Mouse (Mus musculus): ENCODE data around the gene Vamp2. TPM values are rescaled to one million over a fixed set of nuclear protein-coding genes. Genes with fewer than 3 reads are reported as not detected.
"Not testable (repeated sequence)": the region's sequence is repeated elsewhere in the genome, so short reads cannot be mapped to it uniquely, and the experiment has no call there.

Gene Vamp2
- total RNA-seq, 1 experiment from 2014 or later: 10.0 TPM

GRCm38 (mm10) chr11:69078805-69079438, 9.4 kb upstream of the Vamp2 start:
- peak; percentile 53 for ATAC-seq (replicated peaks; ENCODE audit: low read depth, poor library complexity, severe bottlenecking)

- ATAC-seq (replicated peaks; ENCODE audit: low read depth, poor library complexity, severe bottlenecking): no peak
These were observed 8.0 kb upstream of the Vamp2 start for GRCm38 (mm10) chr11:69080102-69080854.

- ATAC-seq (replicated peaks; ENCODE audit: low read depth, poor library complexity, severe bottlenecking): no peak
These were observed 7.5 kb upstream of the Vamp2 start for GRCm38 (mm10) chr11:69080855-69081222.

- no peak for ATAC-seq (replicated peaks; ENCODE audit: low read depth, poor library complexity, severe bottlenecking)
These were observed 6.7 kb upstream of the Vamp2 start for GRCm38 (mm10) chr11:69081613-69082012.

GRCm38 (mm10) chr11:69085608-69086007, 2.7 kb upstream of the Vamp2 start:
- no peak for ATAC-seq (replicated peaks; ENCODE audit: low read depth, poor library complexity, severe bottlenecking)

GRCm38 (mm10) chr11:69086390-69086789, 1.9 kb upstream of the Vamp2 start:
- no peak for ATAC-seq (replicated peaks; ENCODE audit: low read depth, poor library complexity, severe bottlenecking)

GRCm38 (mm10) chr11:69087082-69087481, 1.2 kb upstream of the Vamp2 start:
- no peak for ATAC-seq (replicated peaks; ENCODE audit: low read depth, poor library complexity, severe bottlenecking)

GRCm38 (mm10) chr11:69087597-69087996, 693 bp upstream of the Vamp2 start:
- ATAC-seq (replicated peaks; ENCODE audit: low read depth, poor library complexity, severe bottlenecking): no peak

- no peak for ATAC-seq (replicated peaks; ENCODE audit: low read depth, poor library complexity, severe bottlenecking)
These were observed 746 bp downstream of the Vamp2 start for GRCm38 (mm10) chr11:69088856-69089615.

- no peak for ATAC-seq (replicated peaks; ENCODE audit: low read depth, poor library complexity, severe bottlenecking)
These were observed 1.5 kb downstream of the Vamp2 start for GRCm38 (mm10) chr11:69089616-69090290.

- ATAC-seq (replicated peaks; ENCODE audit: low read depth, poor library complexity, severe bottlenecking): no peak
These were observed 2.1 kb downstream of the Vamp2 start for GRCm38 (mm10) chr11:69090367-69090766.

GRCm38 (mm10) chr11:69091566-69092385, 3.5 kb downstream of the Vamp2 start:
- ATAC-seq (replicated peaks; ENCODE audit: low read depth, poor library complexity, severe bottlenecking): no peak

GRCm38 (mm10) chr11:69092386-69092751, 4.1 kb downstream of the Vamp2 start:
- ATAC-seq (replicated peaks; ENCODE audit: low read depth, poor library complexity, severe bottlenecking): no peak

- no peak for ATAC-seq (replicated peaks; ENCODE audit: low read depth, poor library complexity, severe bottlenecking)
These were observed 4.6 kb downstream of the Vamp2 start for GRCm38 (mm10) chr11:69092871-69093270.

GRCm38 (mm10) chr11:69093856-69094255, 5.6 kb downstream of the Vamp2 start:
- not testable (repeated sequence) for ATAC-seq (replicated peaks; ENCODE audit: low read depth, poor library complexity, severe bottlenecking)

GRCm38 (mm10) chr11:69094697-69095429, 6.6 kb downstream of the Vamp2 start, which contains the start of gene Per1:
TSS of gene Per1 (plus strand) at chr11:69095217.
- ATAC-seq (replicated peaks; ENCODE audit: low read depth, poor library complexity, severe bottlenecking): peak; percentile 64

- ATAC-seq (replicated peaks; ENCODE audit: low read depth, poor library complexity, severe bottlenecking): no peak
These were observed 7.4 kb downstream of the Vamp2 start for GRCm38 (mm10) chr11:69095511-69096231.

GRCm38 (mm10) chr11:69096360-69096986, 8.2 kb downstream of the Vamp2 start:
- ATAC-seq (replicated peaks; ENCODE audit: low read depth, poor library complexity, severe bottlenecking): no peak

Data from common myeloid progenitor, adult 5-6 weeks (primary cell).